Mouse (Mus musculus): ENCODE results near the gene Cldn34b2. TPM values are rescaled to one million over a fixed set of nuclear protein-coding genes. Genes with fewer than 3 reads are reported as not detected.

Cldn34b2 gene
- polyA plus RNA-seq (2015; fragmentation: Illumina TruSeq; extraction: RNeasy Lipid Tissue Mini Kit (QIAGEN cat#74804); ENCODE audit: insufficient read depth, low replicate concordance), result 0.23 TPM

GRCm38 (mm10) chrX:155128312-155128711 is at the start of gene Cldn34b2:
Cldn34b2 (minus strand) TSS chrX:155128412.

DNA sequence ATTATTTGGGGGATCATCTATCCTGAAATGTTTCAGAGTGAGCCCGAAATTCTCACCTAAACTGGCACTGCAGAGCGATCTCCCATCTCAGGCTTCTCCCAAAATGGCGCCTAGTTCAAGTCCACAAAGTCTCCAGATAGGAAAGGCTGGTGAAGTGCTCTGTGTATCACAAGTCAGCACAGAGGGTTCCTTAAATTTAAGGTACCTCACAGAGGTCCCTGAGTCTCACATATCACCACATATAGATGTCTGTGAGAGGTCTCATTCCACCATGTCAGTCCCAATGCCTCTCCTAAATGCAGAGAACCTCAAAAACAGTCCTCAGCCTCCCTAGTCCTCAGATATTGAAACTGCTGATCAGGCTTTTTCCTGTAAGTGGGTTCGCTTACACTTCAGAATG is 34.6 kb downstream of the Cldn34b2 start, which contains the start of gene Magea2:
TSS of gene Magea2 (minus strand) at position 101 of the 400 bp plus-strand sequence.

DNA sequence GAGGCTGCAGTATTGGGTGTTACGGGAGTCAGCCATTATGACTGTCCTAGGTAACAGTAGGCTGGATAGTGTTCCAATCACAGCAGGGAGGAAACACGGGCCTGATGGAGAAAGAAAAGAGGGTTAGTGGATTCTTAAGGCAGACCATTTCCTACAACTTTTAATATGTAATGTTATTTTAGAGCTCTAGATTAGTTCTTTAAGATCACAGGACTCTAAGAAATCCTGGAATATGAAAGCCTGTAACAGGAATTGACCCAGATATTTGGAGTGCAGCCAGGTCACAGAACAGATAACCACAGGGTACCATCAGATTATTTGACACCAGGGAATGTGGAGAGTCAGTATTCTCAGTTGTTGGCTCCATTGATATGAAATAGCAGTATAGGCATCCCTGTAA is 38.5 kb downstream of the Cldn34b2 start, which contains the start of gene Magea1:
TSS of gene Magea1 (minus strand) at position 101 of the 400 bp plus-strand sequence.

Other genes starting within 250 kb of the Cldn34b2 start
- gene Cldn34b1, start 238.1 kb downstream of the Cldn34b2 start, polyA plus RNA-seq (2015; fragmentation: Illumina TruSeq; extraction: RNeasy Lipid Tissue Mini Kit (QIAGEN cat#74804); ENCODE audit: insufficient read depth, low replicate concordance), result not detected
- gene Magea6, start 192.4 kb downstream of the Cldn34b2 start, polyA plus RNA-seq (2015; fragmentation: Illumina TruSeq; extraction: RNeasy Lipid Tissue Mini Kit (QIAGEN cat#74804); ENCODE audit: insufficient read depth, low replicate concordance), result not detected
- not detected for gene Magea3, start 178.9 kb downstream of the Cldn34b2 start, polyA plus RNA-seq (2015; fragmentation: Illumina TruSeq; extraction: RNeasy Lipid Tissue Mini Kit (QIAGEN cat#74804); ENCODE audit: insufficient read depth, low replicate concordance)
- gene Magea8, start 132.6 kb downstream of the Cldn34b2 start, polyA plus RNA-seq (2015; fragmentation: Illumina TruSeq; extraction: RNeasy Lipid Tissue Mini Kit (QIAGEN cat#74804); ENCODE audit: insufficient read depth, low replicate concordance), result not detected
- gene Magea5, start 65.3 kb downstream of the Cldn34b2 start, polyA plus RNA-seq (2015; fragmentation: Illumina TruSeq; extraction: RNeasy Lipid Tissue Mini Kit (QIAGEN cat#74804); ENCODE audit: insufficient read depth, low replicate concordance), result not detected
- not detected for gene Magea1, start 38.6 kb downstream of the Cldn34b2 start, polyA plus RNA-seq (2015; fragmentation: Illumina TruSeq; extraction: RNeasy Lipid Tissue Mini Kit (QIAGEN cat#74804); ENCODE audit: insufficient read depth, low replicate concordance)
- not detected for gene Magea2, start 34.7 kb downstream of the Cldn34b2 start, polyA plus RNA-seq (2015; fragmentation: Illumina TruSeq; extraction: RNeasy Lipid Tissue Mini Kit (QIAGEN cat#74804); ENCODE audit: insufficient read depth, low replicate concordance)
- 728 TPM for gene Sat1, start 88.0 kb upstream of the Cldn34b2 start, polyA plus RNA-seq (2015; fragmentation: Illumina TruSeq; extraction: RNeasy Lipid Tissue Mini Kit (QIAGEN cat#74804); ENCODE audit: insufficient read depth, low replicate concordance)
- gene Acot9, start 134.0 kb upstream of the Cldn34b2 start, polyA plus RNA-seq (2015; fragmentation: Illumina TruSeq; extraction: RNeasy Lipid Tissue Mini Kit (QIAGEN cat#74804); ENCODE audit: insufficient read depth, low replicate concordance), result 56.4 TPM
- 53.6 TPM for gene Prdx4, start 212.3 kb upstream of the Cldn34b2 start, polyA plus RNA-seq (2015; fragmentation: Illumina TruSeq; extraction: RNeasy Lipid Tissue Mini Kit (QIAGEN cat#74804); ENCODE audit: insufficient read depth, low replicate concordance)

Data from spleen, adult 10 weeks (tissue).